In genomic region chr17:16453098-16453497, GRCm38 (mm10) we compare ENCODE assay signal across 16 mouse cellular contexts.
"Had no signal": no experiment of that assay in that cellular context is flagged by ENCODE, and none has a peak within 500 bp of the region (broad histone marks: within the 10 kb centered on the region; RNA-seq: fewer than 3 reads in every experiment).

No protein-coding gene starts in this region.

- H3K4me2 ChIP-seq: intestine, embryonic 15.5 days; kidney, embryonic 15.5 days; limb, embryonic 12.5 days; liver, embryonic 12.5 days; liver, embryonic 15.5 days; midbrain, embryonic 15.5 days had no signal

- H3K36me3 ChIP-seq: intestine, embryonic 15.5 days; kidney, embryonic 15.5 days; limb, embryonic 12.5 days; liver, embryonic 12.5 days; liver, embryonic 15.5 days; midbrain, embryonic 15.5 days had no signal

- H3K27me3 ChIP-seq: intestine, embryonic 15.5 days; kidney, embryonic 15.5 days; limb, embryonic 12.5 days; liver, embryonic 12.5 days; liver, embryonic 15.5 days; midbrain, embryonic 15.5 days had no signal

- H3K4me1 ChIP-seq: intestine, embryonic 15.5 days; kidney, embryonic 15.5 days; limb, embryonic 12.5 days; liver, embryonic 12.5 days; liver, embryonic 15.5 days had no signal

- H3K9me3 ChIP-seq: intestine, embryonic 15.5 days; kidney, embryonic 15.5 days; limb, embryonic 12.5 days; liver, embryonic 12.5 days; liver, embryonic 15.5 days; midbrain, embryonic 15.5 days had no signal

- H3K4me3 ChIP-seq: intestine, embryonic 15.5 days; kidney, embryonic 15.5 days; left cerebral cortex, adult 2 months; limb, embryonic 12.5 days; liver, embryonic 12.5 days; liver, embryonic 15.5 days; midbrain, embryonic 15.5 days had no signal

- ATAC-seq: intestine, embryonic 15.5 days; liver, embryonic 12.5 days; midbrain, embryonic 15.5 days had no signal

- H3K27ac ChIP-seq: intestine, embryonic 15.5 days; kidney, embryonic 15.5 days; left cerebral cortex, adult 2 months; limb, embryonic 12.5 days; liver, embryonic 12.5 days; liver, embryonic 15.5 days; macrophage; midbrain, embryonic 15.5 days had no signal

- H3K9ac ChIP-seq: intestine, embryonic 15.5 days; kidney, embryonic 15.5 days; limb, embryonic 12.5 days; liver, embryonic 12.5 days; liver, embryonic 15.5 days; midbrain, embryonic 15.5 days had no signal

- DNase-seq: kidney, adult 11 months; kidney, adult 8-10 months; kidney, postnatal 25 days; layer of hippocampus, postnatal 36 days; liver; lung, adult 18-20 months; thymus, adult 18-20 months; thymus, postnatal 36 days had no signal
